Mouse (Mus musculus) limb, embryonic 10.5 days (tissue): ENCODE measurements around the gene Map2k1. TPM values are rescaled to one million over a fixed set of nuclear protein-coding genes. Genes with fewer than 3 reads are reported as not detected.
"Not testable (repeated sequence)": the region's sequence is repeated elsewhere in the genome, so short reads cannot be mapped to it uniquely, and the experiment has no call there.

ENCODE experiments used
- DNase-seq: peaks from one replicate; pipeline ENCODE4 v3.0.0-alpha.2; 2017; ENCODE audit warnings: low spot score
- H3K27ac ChIP-seq: fragments of 300-500 bp; sonication (generic); 2 replicates; pipeline ENCODE4 v1.5.1; 2016; ENCODE audit warnings: mild to moderate bottlenecking
- H3K27me3 ChIP-seq: fragments of 300-500 bp; sonication (generic); 2 replicates; pipeline ENCODE4 v1.6.1; 2016; ENCODE audit warnings: low read depth, mild to moderate bottlenecking; ENCODE audit not compliant: poor library complexity, severe bottlenecking
- H3K36me3 ChIP-seq: fragments of 300-500 bp; sonication (generic); 2 replicates; pipeline ENCODE4 v1.6.1; 2016; ENCODE audit warnings: mild to moderate bottlenecking, moderate library complexity
- H3K4me1 ChIP-seq: fragments of 300-500 bp; sonication (generic); 2 replicates; pipeline ENCODE4 v1.6.1; 2016
- H3K4me3 ChIP-seq: fragments of 300-500 bp; sonication (generic); 2 replicates; pipeline ENCODE4 v1.5.1; 2016; ENCODE audit warnings: mild to moderate bottlenecking, moderate library complexity
- H3K9me3 ChIP-seq: fragments of 300-500 bp; sonication (generic); replicated peaks from 2 replicates; pipeline ENCODE4 v1.6.1; 2016; ENCODE audit warnings: mild to moderate bottlenecking
- WGBS: fragments of 180-500 bp; shearing (Covaris S2); methylation state at CpG from one replicate; pipeline ENCODE4 v1.1.7; 2016; 5-methylcytosine and 5-hydroxymethylcytosine counted together
- microRNA-seq: library from miRNA; unstranded; fragments of <30 nt; microRNA quantifications from one replicate; pipeline ENCODE4, GENCODE M21; 2017
- polyA plus RNA-seq: library from polyadenylated mRNA; unstranded; fragments of >200 nt; fragmentation: Nextera tagmentation; extraction: Ambion mirVana; gene quantifications from 2 replicates; pipeline ENCODE4 v1.2.1, GENCODE M21; 2016

Gene Map2k1
- polyA plus RNA-seq, 1 experiment from 2014 or later: 76.5 TPM

- Histone ChIP-seq H3K27me3 (no peaks in the 10 kb centered on the region), H3K36me3 (peaks cover 94% of the 10 kb centered on the region), H3K4me1 (no peaks in the 10 kb centered on the region), H3K9me3 (no peaks in the 10 kb centered on the region), H3K27ac (no peak overlapping the region), H3K4me3 (no peak overlapping the region)
- no peak for DNase-seq
- WGBS: 95% methylated on average over 5 of the region's 5 CpGs
Observed at GRCm38 (mm10) chr9:64160471-64160870, 93.0 kb downstream of the Map2k1 start.

GRCm38 (mm10) chr9:64156641-64157040, 96.8 kb downstream of the Map2k1 start:
- Histone ChIP-seq H3K36me3 (peaks cover 99% of the 10 kb centered on the region), H3K27me3 (no peaks in the 10 kb centered on the region), H3K4me1 (no peaks in the 10 kb centered on the region), H3K27ac (no peak overlapping the region), H3K4me3 (no peak overlapping the region), H3K9me3 (no peaks in the 10 kb centered on the region)
- no peak for DNase-seq
- 98% methylated on average over 1 of the region's 1 CpGs for WGBS

- Histone ChIP-seq H3K4me1 (no peaks in the 10 kb centered on the region), H3K9me3 (no peaks in the 10 kb centered on the region), H3K27ac (no peak overlapping the region), H3K36me3 (peaks cover 83% of the 10 kb centered on the region), H3K27me3 (no peaks in the 10 kb centered on the region), H3K4me3 (no peak overlapping the region)
- WGBS: 93% methylated on average over 9 of the region's 9 CpGs
- no peak for DNase-seq
Observed at GRCm38 (mm10) chr9:64139879-64140278, 113.6 kb downstream of the Map2k1 start.

- H3K4me3 ChIP-seq, H3K4me1 ChIP-seq, H3K27me3 ChIP-seq, H3K27ac ChIP-seq, H3K9me3 ChIP-seq: not testable (repeated sequence)
- H3K36me3 ChIP-seq: peaks cover 74% of the 10 kb centered on the region
- WGBS: 8% methylated on average over 6 of the region's 6 CpGs
- peak; percentile 47 for DNase-seq
Observed at GRCm38 (mm10) chr9:64138896-64139295, 114.5 kb downstream of the Map2k1 start.

Small RNA genes lying within 50 kb of the gene (microRNA-seq; reads per million reads assigned to microRNA genes)
- gene Gm24106: not detected

Other genes with a start within 250 kb of the Map2k1 start
- gene Smad6, start 231.6 kb downstream of the Map2k1 start, polyA plus RNA-seq: 10.9 and 11.4 TPM in 2 replicates
- not detected in 2 replicates for gene Lctl, start 136.5 kb downstream of the Map2k1 start, polyA plus RNA-seq
- 47.1 and 52.1 TPM in 2 replicates for gene Zwilch, start 80.5 kb downstream of the Map2k1 start, polyA plus RNA-seq
- gene Rpl4, start 80.3 kb downstream of the Map2k1 start, polyA plus RNA-seq: 1,265 and 1,468 TPM in 2 replicates
- gene Snapc5, start 74.4 kb downstream of the Map2k1 start, polyA plus RNA-seq: 28.6 and 31.5 TPM in 2 replicates
- gene Uchl4, start 18.4 kb downstream of the Map2k1 start, polyA plus RNA-seq: 3.5 and 3.7 TPM in 2 replicates
- gene Tipin, start 27.9 kb upstream of the Map2k1 start, polyA plus RNA-seq: 299 and 311 TPM in 2 replicates
- gene Dis3l, start 87.7 kb upstream of the Map2k1 start, polyA plus RNA-seq: 18.7 and 23.6 TPM in 2 replicates
- 1.1 and 1.7 TPM in 2 replicates for gene Megf11, start 132.0 kb upstream of the Map2k1 start, polyA plus RNA-seq